Mouse (Mus musculus): ENCODE measurements at regions not wholly inside any gene's neighbourhood (a gene's known extent, or its start where the extent isn't known, plus 50 kb on each side); places are given as distances from the start of the nearest gene placed in this dataset.

DNA sequence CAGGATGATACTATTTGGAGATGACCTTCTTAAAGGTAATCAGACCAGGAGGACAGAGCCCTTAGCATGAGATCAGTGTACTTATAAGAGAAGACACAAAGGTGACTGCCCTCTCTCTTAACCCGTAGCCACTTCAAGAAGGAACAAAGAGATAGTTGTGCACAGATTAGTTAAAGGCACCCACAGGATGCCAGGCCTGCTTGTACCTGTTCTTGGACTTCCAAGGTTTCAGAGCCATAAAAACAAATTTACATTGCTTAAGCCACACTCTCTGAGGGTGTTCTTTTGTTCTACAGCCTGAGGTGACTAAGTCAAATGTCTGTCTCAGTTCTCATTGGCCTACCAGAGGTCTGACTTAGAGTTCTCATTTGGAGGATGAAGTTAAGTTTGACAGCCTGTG, 90.1 kb downstream of the Rchy1 start:
- TF ChIP-seq CTCF (IDR thresholded peaks at IDR 0.05), result no peak
- TF ChIP-seq EP300 (IDR thresholded peaks at IDR 0.05), result no peak

All from lung, postnatal 0 days (tissue).